Mouse (Mus musculus): ENCODE measurements around the gene Fance. TPM values are rescaled to one million over a fixed set of nuclear protein-coding genes. Genes with fewer than 3 reads are reported as not detected.
A peak's percentile ranks its signal among the peaks of the same experiment; 100 is the strongest.

Fance gene
- 10 to 100 TPM; 23.5 to 23.7 TPM for total RNA-seq (2021)
- long read RNA-seq, experiment 1, transcript Fance-203 (10 exons, 2,025 nt): major isoform, 18 of 47 reads
- long read RNA-seq, experiment 1, partial matches to known transcripts: 0 of 47 reads
- long read RNA-seq, experiment 1, other reads (novel, unspliced or antisense): 22 of 47 reads
- long read RNA-seq, experiment 2, transcript Fance-203 (10 exons, 2,025 nt): major isoform, 6 of 20 reads
- long read RNA-seq, experiment 2, partial matches to known transcripts: 0 of 20 reads
- long read RNA-seq, experiment 2, other reads (novel, unspliced or antisense): 10 of 20 reads

DNA sequence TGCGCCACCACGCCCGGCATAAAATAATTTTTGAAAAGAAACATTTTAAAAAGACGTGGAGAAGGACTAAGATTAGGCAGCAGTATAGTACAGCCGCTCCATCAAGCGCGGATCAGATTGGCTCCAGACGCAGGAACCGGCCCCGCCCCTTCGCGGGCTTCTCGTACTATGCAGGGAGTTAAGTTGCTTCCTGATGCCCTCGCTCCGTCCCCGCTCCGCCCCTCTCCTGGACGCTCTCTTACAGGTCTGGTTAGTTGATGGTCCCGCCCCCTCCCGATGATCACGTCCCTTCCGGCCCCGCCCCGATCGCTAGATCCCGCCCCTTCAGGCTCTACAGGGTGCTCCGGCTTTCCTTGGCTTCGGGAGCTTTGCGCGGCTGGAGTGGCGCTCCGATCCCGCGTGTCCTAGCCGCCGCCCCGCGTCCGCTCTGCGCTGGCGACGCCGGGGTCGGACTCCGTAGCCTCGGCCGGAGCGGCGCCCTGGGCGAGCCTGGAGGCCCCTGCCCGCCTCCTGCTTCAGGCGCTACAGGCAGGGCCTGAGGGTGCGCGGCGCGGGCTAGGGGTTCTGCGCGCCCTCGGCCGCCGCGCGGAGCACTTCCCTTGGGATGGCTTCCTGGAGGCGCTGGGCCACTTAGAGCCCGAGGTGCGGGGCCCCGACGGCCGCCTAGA, at the start of gene Fance:
Fance (plus strand) TSS at position 308 of the 668 bp plus-strand sequence.
- DNase-seq: peak; percentile 96 to 98

DNA sequence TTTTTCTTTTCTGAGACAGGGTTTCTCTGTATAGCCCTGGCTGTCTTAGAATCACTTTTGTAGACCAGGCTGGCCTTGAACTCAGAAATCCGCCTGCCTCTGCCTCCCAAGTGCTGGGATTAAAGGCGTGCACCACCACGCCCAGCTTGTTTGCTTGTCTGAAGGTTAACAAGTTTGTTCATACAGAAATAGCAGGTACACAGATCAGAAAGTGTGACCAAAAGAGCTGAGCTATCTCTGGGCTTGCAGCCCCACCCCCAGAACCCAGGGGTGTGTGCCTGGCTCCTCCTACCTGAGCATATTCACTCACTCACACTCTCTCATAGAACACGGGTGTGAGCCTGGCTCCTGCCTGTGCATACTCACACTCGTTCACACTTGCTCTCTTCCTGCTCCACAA, 46.1 kb upstream of the Fance start:
- no peak for DNase-seq

DNA sequence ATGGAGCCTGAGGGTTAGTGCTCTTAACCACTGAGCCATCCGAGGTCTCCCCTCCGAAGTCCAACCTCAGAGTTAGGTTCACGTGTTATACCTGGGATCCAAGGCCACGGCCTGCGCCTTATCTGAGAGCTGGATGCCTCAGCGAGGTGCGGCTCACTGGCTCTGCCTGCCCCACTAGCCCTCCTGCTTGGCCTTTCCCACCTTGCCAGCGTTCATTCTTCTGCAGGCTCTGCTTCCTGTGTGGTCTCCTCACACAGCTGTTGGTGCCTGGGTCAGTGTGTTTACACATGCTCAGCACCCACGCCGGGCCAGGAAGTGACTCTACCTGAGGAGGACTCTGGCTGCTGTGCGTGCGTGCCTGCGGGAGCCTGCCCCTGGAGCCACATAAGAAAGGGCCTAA, 43.2 kb upstream of the Fance start:
- DNase-seq: no peak

DNA sequence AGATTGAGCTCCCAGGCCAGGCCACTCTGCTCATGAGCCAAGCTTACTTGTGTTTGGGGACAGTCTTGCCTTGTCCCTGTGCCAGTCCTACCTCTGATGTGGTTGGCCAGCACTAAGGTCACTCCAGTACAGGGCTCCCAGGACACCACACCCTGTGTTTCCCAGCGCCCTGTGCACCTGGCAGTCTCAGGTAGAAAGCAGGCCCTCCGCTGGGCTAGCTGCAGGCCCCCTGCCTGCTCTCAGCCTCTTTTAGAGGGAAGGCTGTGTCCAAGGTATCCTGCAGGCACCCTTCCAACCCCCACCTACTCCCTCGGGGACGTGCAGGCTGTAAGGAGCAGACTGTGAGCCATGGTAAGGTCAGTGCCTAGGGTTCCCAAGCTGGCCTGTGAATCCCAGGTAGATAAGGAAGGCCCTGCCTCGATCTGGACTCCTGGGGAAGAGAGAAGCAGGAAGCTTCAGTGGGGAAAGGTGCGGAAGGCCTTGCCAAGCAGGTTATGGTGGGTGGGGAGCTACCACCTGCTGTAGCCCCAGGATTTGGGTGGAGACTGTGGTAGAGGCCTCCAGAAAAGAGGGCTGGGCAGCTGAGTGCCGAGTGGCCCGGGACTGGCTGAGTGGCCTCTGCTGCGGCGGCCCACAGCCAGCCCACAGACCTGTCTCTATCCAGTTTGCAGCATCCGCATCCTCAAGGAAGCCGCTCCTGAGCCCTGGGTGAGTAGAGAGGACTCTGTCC, 41.6 kb upstream of the Fance start:
- no peak for DNase-seq

DNA sequence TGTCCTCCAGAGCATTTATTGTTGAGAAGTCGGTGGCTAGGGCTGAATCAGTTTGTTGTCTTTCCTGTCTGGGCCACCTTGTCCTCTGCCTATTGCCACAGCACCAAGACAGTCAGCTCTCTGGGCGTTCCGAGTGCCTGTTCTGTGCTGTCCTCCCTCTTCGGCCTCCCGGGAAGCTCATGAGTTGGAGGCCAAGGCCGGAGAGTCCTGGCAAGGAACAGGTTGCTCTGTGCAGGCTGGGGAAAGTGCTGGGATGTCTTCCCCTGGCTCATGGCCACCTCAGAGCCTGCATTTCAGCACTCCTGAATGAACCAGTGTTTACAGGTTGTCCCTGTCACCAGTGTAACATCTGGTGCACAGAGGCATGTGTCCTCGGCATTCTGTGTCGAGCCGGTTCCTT, 41.0 kb upstream of the Fance start:
- peak; percentile 69 to 71 for DNase-seq

DNA sequence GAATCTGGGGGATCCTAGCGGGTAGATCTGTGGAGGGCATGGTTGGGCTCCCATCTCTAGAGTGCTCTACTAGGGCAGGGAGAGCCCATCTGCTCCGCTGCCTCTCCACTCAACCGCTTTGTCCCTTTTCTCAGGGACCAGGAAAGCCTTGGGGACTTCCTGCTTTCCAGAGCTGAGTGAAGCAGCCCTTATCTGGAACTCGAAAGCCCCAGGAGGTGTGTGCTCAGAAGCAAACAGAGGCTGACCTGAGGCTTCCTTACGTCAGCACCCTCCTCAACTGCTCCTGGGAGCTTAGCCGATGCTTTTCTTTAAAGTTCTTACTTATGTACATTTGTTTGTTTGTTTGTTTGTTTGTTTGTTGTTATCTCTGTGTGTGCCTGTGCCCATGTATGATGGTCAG, 40.5 kb upstream of the Fance start:
- DNase-seq: no peak

DNA sequence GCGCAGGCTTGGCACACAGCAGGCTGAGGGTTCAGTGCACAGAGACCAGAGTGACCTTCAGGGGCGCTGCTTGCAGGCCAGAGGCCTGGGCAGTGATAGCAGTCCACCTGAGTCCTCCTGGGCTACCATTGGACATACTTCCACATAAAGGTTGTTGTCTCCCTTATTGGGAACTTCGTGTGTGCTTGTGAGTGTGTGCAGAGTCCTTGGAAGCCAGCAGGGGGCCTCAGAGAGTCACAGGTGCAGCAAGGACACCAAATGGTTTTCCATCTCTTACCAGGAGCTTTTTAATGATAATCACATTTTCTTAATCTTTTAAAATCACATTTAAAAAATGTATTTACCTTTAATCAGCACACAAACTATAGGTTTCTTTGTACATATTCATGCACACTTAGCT, 38.6 kb upstream of the Fance start:
- peak; percentile 57 to 65 for DNase-seq

DNA sequence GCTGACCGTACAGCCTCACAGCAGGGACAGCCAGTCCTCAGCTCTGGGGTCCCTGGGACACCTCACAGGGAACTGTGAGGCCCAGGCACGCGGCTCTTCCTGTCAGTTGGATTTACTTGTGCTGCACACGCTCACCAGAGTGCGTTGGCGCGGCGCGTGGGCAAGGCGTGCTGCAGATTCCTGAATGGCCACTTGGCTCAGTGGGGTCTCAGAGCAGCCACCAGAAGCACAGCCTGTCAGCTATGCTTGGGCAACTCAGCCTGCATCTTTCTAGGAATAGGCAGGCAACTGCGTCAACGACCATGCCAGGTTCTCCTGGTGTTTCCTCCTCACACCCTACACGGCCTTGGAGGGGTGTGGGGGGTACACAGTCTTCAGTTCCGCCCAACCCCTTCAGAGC, 36.1 kb upstream of the Fance start:
- DNase-seq: no peak

DNA sequence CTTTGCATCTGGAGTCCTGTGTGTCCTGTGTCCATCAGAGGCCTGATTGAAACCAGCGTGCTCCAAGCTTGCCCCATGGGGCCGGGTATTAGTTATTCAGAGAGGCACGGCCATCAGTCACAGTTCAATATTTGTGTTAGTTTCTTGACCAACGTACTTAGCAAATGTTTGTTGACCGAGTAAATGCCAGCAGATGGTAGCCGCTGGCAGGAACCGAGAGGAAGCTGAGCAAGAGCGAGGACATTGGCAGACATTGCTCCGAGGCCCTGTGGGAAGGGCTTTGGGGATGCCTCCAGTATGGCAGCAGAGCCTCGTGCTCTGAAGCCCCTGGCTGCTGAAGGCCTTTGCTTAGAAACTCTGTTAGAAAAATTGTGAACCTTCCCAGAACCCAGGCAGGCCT, 35.6 kb upstream of the Fance start:
- no peak for DNase-seq

DNA sequence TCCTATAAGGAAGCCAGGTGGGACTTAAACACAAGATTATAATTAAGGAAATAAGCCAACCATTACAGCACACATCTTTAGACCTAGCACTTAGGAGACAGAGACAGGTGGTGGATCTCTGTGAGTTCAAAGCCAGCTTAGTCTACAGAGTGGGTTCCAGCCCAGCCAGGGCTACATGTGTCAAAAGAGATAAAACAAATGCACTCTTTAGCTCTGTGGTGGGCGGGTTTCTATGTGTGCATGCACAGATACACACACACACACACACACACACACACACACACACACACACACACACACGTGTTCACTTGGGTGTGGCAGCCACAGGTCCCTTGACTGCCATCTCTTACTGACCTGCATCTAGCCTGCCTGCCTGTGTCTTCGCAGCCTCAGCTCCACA, 35.2 kb upstream of the Fance start:
- no peak for DNase-seq

DNA sequence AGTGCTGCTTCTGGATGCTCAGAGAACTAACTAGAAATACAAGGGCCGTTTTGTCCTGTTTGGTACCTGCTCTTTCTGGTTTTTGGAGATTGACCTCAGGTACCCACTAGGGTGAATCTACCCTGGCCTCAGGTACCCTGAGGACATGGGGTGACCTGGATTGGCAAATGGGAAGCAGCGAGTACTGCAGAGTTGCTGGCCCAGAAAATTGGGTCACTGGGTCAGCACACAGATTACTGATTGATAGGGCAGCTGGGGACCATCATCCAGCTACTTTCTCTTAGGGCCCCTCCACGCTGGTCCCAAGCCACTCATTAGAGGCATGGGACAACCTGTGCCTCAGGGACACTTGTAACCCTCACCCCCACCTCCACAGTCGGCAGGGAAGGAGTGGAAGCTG, 34.1 kb upstream of the Fance start:
- no peak for DNase-seq

DNA sequence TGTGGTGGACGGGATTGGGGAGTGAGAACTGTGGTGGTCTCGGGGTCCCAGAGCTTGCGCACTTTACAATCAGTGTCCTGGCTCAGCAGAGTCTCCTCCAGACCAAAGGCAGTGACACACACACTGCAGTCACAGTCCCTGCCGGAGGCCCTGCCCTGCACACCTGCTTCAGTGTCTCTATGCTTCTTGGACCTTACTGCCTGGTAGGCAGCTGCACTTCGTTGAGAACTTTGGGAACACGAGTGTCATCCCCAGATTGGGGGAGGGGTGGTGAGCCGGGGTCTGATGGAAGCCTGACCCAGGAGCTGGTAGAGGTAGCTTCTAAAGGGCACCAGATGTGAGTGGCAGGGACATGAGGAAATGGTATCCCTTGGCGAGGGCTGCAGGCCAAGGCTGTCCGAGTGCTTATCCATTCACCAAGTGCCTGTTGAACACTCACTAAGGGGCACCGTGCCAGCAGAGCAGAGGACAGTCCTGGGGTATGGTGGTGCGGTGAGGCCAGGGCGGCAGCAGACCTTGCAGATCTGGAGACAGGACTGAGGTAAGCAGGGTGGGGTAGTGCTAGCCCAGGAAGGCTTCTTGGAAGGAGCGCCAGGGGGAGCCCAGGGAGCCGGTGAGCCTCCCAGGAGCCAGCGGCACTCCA, 33.4 kb upstream of the Fance start:
- peak; percentile 94 to 95 for DNase-seq

DNA sequence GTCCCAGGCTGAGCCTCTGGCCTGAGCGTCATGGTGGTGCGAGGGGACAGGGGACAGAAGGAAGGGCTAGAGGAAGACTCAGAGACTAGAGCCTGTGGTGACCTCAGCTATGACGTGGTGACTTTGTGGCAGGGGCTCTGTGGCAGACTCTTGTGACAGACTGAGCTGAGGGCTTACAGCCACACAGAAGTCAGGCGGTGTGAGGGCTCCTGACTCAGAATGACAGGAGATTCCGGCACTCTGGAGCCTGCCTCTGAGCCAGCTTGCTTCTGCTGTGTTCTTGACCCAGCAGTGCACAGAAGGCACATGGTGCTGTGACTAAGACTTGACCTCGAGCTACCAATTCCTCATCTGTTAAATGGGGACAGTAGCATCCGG, 32.9 kb upstream of the Fance start:
- DNase-seq: peak; percentile 75 to 84

DNA sequence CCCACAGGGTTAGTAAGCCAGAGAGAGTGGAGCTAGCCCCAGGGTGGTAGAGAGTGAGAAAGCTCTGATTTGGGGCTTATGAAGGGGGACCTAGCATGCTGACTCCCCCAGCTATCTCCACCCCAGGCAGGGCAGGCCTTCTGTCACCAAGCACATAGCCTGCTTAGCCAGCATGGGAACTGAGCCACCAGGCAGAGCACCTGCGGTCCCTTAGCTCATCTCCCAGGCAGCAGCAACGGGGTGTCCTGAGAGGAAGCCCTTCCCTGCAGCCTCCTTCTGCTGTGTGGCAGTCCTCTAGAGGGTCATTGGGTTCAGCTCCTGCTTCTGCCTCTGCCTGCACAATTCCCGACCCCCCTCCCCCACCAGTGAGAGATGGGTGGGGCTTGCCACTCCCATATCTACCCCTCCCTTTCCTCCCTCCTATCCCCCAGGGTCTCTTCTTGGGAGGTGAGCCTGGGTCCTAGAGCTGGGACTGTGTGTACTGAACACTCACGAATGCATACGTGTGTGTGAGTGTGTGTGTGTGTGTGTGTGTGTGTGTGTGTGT, 32.4 kb upstream of the Fance start:
- no peak for DNase-seq

DNA sequence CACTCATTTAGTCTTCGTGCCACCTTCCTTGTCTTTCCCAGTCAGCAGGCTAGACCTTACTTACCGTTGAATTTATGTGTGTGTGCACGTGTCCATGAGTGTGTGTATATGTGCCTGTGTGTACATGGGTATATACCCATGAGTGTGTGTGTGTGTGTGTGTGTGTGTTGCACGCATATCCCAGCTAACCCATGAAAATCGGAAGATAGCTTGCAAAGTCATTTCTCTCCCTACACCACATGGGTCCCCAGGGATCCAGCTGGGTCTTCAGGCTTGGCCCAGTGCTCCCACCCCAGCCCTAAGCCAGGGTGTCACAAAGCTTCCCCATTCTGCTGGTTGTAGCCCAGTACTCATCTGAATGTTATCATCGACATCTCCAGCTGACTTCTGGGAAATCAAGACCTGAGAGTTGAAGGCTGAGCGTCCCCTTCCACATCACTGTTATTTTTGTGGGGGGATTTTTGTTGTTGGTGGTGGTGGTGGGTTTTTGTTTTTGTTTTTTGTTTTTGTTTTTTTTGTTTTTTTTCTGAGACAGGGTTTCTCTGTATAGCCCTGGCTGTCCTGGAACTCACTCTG, 31.4 kb upstream of the Fance start:
- DNase-seq: no peak

DNA sequence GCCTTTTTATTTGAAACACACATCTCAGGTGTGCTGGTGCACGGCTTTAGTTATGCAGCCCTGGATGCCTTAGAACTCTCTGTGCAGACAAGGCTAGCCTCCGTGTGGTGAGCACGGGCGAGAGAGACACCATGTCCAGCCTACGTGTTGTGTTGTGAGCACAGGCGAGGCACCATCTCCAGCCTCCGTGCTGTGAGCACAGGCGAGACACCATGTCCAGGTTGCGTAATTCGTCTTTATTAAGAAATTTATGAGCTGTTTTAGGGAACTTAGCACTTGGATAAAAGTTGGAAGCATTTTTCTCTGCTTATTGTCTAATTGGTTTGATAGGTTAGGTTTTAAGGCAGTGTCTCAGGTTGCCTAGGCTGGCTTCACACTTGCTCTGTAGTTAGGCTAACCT, 30.1 kb upstream of the Fance start:
- DNase-seq: no peak

DNA sequence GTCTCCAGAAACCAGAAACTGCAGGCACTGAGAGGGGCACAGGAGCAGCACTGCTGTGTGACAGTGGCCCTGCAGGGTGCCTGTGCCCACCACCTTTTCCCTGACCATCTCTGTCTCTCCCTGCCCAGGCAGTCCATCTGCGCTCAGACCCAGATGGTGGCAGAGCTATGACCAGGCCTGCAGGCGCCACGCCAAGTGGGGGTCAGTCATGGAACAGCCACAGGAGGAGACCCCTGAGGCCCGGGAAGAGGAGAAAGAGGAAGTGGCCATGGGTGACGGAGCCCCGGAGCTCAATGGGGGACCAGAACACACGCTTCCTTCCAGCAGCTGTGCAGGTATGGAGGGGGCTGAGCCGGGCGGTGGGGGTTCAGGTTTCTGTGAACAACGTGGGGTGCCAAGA, 27.2 kb upstream of the Fance start:
- DNase-seq: no peak

DNA sequence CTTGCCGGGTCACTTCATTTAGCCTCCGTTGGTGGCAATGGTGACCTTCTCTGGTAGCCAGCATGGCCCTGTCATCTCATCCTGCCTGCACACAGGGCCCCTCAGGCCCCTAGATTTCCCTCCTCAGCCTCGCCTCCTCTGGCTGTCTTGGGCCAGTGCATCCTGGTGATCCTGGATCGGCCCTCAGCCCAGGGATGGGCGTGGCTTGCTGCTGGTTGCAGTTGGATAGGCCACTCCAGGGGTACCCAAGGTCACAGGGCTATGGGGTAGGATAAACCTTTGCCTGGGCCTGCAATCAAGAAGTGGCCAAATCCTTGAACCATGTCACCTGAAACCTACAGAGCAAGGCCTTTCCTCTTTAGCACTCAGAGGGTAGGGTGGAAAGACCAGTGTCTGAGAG, 26.4 kb upstream of the Fance start:
- no peak for DNase-seq

DNA sequence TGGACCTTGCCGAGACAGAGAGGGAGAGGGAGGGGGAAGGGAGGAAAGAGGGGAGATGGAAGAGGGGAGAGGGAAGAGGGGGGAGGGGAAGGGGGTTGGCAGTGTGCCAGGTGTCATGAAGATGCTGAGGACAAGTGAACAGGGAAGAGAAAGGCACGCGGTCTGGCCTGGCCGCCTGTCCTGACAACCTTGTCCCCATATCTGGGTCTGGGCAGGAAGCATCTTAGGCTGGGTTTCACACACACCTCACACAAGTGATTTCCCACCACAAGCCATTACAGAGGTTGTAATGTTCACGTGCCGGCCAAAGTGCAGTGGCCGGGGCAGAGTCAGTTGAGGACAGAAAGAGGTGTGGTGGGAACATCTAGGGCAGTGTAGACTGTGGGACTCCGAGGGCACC, 25.7 kb upstream of the Fance start:
- no peak for DNase-seq

DNA sequence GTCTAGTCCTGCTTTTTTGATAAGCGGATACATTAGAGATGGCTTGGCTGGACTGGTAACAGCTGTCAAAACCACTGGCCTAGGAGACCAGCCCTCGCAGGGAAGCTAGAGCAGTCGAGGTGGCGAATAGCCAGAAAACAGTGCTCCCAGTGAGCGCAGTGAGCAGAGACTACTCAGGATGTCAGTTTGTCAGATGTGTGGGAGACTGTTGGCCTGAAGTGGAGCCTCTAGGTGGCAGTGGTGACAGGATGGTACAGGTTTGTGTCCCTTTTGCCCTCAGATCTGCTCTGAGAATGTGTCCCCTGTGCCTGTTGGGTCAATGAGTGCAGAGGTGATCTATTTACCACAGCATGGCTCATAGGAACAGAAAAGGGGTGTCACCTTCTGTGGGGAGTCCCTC, 25.3 kb upstream of the Fance start:
- no peak for DNase-seq

DNA sequence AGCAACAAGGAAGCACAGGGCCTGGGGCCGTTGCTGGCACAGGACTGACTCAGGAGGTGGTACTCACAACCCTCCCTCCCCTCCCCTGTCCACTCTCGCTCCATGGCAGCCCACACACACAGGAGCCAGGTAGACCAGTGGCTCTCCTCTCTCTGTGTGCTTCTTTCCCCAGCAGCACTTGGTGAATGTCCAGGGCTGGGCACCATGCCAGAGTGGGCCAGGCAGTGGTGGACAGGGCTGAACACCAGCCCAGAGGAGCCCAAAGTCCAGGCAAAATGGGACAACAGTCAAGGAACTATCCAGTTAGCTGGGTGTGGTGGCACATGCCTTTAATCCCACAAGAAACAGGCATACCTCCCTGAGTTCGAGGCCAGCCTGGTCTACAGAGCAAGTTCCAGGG, 23.1 kb upstream of the Fance start:
- peak; percentile 92 to 93 for DNase-seq

DNA sequence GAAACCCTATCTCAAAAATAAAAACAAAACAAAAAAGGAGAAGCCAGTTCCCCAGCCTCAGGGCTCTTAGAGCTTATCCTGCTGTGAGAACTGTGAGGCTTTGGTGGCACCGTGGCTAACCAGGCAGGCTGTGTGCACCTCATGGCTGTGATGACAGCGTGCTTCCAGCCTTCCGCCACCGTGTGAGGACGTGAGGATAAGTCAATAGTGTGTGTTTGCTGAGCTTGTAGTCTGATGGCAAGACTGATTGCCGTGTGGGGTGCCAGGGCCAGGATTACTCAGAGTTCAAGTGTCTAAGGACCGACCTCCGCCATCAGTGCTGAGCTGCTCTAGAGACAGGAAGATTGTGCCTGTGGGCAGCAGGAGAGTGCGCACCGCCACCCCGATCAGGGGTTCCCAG, 22.6 kb upstream of the Fance start:
- DNase-seq: no peak

All from adrenal gland, postnatal 36 days (tissue).